Mouse (Mus musculus) macrophage (primary cell): ENCODE measurements around the gene Lpp. TPM values are rescaled to one million over a fixed set of nuclear protein-coding genes. Genes with fewer than 3 reads are reported as not detected.
"Not testable (repeated sequence)": the region's sequence is repeated elsewhere in the genome, so short reads cannot be mapped to it uniquely, and the experiment has no call there.

ENCODE experiments used
- H3K27ac ChIP-seq: fragments of 350-480 bp; formaldehyde crosslinking; 2 replicates; pipeline ENCODE4 v1.9.0; 2021
- H3K36me3 ChIP-seq: fragments of 350-480 bp; formaldehyde crosslinking; 2 replicates; pipeline ENCODE4 v1.9.0; 2021; ENCODE audit errors: inconsistent target
- H3K4me3 ChIP-seq: fragments of 350-480 bp; formaldehyde crosslinking; 2 replicates; pipeline ENCODE4 v1.9.0; 2021; ENCODE audit errors: inconsistent target
- H3K79me2 ChIP-seq: fragments of 350-480 bp; formaldehyde crosslinking; 2 replicates; pipeline ENCODE4 v1.9.0; 2021; ENCODE audit errors: inconsistent target
- WGBS: methylation state at CpG from one replicate; pipeline ENCODE4 v1.1.7; 2026; ENCODE audit warnings: inconsistent platforms; ENCODE audit not compliant: missing documents; 5-methylcytosine and 5-hydroxymethylcytosine counted together
- polyA plus RNA-seq: library from polyadenylated mRNA; stranded (reverse); fragments of 250-400 nt; gene quantifications from 3 replicates; pipeline ENCODE4 v1.2.4, GENCODE M21; 2018; ENCODE audit warnings: inconsistent platforms

The Lpp gene
- polyA plus RNA-seq, 1 experiment from 2014 or later: 15.6 TPM

DNA sequence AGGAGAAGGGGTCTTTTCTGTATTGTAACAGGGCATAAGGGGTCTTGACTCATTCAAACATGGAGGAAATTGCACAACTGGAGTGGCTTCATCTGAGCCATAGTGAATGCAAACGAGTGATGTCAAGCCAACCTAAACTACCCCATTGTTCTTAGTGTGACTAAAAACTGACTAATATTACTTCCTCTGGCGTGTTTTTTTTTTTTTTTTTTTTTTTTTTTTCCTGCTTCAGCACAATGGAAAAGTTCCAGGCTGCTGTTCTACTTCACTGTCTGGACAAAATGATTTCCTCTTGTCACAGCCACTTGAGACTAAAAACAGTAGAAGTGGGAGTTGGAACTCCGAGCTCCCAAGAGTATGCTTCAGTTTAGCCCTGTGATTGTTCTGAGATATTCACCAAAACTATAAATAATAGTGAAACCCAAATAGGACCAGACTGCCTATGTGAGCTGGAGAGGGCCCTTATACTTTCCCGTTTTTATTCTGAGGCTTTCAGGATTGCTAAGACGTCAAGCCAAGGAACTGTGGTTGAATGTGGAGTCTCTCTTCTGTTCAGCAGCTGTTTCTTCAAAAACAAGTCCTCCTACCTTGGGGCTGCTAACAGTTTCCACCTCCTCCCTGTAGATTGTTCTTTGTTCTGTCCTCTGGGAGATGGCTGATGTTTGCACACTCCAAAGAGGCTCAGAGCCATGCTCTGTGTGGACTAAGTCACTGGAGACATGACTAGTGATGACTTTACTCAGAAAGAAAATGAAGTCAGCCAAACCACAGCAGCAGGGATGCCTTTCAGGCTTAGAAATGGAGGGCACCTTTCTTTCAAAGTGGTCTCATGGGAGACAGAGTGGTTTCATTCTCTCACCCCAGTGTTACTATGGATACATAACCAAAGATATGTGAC is 617.9 kb downstream of the Lpp start:
- H3K4me3 ChIP-seq: no peak overlapping the region
- peak overlapping the region; percentile 96 for H3K27ac ChIP-seq
- WGBS: 26% methylated on average over 5 of the region's 5 CpGs
- H3K36me3 ChIP-seq: no peaks in the 10 kb centered on the region
- H3K79me2 ChIP-seq: no peaks in the 10 kb centered on the region

DNA sequence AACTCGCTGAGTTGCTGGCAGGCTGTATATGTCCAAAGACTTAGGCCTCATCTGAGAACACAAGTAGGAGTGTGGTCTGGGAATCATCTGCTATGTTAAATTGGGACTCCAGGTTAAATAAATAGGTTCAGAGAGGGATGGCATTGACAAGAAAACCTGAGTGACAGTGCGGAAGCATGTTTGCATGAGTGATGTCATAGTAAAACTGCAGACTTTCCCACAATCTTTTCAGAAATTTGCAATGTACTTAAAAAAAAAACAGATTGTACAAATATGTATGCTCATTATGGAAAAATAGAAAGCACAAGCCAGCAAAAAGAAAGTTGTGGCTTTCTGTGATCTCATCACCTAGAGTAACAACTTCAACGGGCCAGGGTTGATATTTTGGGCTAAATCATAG is 619.6 kb downstream of the Lpp start:
- H3K4me3 ChIP-seq: no peak overlapping the region
- H3K36me3 ChIP-seq: no peaks in the 10 kb centered on the region
- peak overlapping the region; percentile 96 for H3K27ac ChIP-seq
- H3K79me2 ChIP-seq: no peaks in the 10 kb centered on the region
- WGBS: 96% methylated on average over 3 of the region's 3 CpGs

DNA sequence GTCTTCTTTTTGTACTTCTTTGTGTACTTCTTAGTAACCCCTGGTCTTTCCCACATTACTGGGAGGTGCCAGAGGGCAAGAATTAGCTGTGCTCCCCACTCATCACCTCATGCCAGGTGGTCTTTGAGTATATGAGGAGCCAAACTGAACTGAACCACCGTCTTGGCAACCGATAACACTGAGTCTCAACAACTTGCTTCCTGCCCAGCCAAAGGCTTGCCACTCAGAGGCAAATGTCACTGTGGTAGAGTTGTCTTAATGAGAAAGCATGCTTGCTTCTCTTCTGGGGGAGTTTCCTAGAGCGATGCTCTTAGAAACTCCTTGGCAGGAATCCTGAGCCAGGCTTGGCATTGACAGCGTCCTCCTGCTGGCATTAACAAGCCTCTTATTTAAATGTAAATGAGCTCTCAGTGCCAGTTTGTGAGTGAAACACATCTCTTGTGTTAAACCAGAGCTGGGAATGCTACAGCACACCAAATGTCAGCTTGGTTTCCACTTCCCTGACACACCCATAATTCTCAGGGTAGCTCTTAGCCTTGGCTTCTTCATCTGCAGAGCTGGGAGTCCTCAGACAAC is 623.0 kb downstream of the Lpp start:
- Histone ChIP-seq H3K27ac (peak overlapping the region; percentile 48), H3K4me3 (no peak overlapping the region), H3K36me3 (no peaks in the 10 kb centered on the region), H3K79me2 (no peaks in the 10 kb centered on the region)
- 97% methylated on average over 4 of the region's 4 CpGs for WGBS

DNA sequence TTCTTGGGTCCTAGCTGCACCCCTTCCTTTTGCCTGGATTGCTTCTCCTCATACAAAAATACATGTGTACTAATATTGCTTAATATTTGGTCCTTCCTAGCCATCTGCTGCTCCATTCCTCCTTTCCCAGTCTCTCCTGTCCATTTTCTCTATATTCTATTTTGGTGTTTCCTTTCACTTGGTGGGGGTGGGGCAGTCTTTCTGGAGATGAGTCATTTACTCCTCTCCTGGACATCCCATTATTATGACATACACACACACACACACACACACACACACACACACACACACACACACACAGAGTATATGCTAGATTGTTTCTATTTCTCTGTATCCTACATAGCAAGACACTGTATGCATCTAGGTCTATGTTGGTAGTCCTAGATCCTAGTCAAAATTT is 623.7 kb downstream of the Lpp start:
- Histone ChIP-seq H3K4me3 (no peak overlapping the region), H3K27ac (peak overlapping the region; percentile 48), H3K79me2 (no peaks in the 10 kb centered on the region)

GRCm38 (mm10) chr16:25021743-25022359 is 628.5 kb downstream of the Lpp start:
- 92% methylated on average over 1 of the region's 2 CpGs for WGBS
- H3K4me3 ChIP-seq, H3K79me2 ChIP-seq, H3K27ac ChIP-seq, H3K36me3 ChIP-seq: not testable (repeated sequence)

More for the DNA sequence above, 623.7 kb downstream of the Lpp start:
- no peaks in the 10 kb centered on the region for H3K36me3 ChIP-seq

DNA sequence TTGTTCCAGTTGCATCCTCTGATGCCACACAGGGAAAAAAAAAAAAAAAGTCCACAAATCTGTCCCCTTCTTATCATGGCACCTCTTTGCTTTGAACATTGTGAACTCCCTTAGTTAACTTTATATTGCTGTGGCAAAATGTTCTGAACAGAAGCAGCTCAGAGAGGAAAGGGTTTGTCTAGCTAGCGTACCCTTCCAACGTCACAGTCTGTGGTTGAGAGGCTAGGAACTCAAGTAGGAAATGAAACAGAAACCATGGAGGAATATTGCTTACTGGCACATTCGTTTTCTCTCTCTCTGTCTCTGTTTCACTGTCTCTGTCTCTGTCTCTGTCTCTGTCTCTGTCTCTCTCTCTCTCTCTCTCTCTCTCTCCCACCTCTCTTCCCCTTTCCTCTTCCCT is 631.3 kb downstream of the Lpp start:
- Histone ChIP-seq H3K36me3 (no peaks in the 10 kb centered on the region), H3K4me3 (no peak overlapping the region), H3K27ac (peak overlapping the region; percentile 80), H3K79me2 (no peaks in the 10 kb centered on the region)
- WGBS: 11% methylated on average over 3 of the region's 3 CpGs

DNA sequence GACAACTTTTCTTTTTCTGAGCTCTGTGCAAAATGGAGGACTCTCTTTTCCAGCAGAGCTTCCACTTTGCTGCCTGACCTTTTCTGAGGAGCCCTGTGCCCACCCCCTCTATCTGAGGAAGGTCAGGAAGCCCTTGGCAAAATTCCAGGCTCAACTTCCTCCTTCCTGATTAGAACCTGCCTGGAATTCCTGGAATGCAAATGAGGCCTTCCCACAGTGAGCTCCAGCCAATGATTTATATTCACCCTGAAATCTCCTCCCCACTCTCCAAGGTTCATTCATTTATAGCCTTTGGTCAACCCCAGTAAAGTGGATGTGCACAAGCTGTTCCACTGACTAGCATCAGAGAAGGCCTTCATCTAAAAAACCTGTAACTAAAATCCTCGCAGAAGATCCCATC is 632.9 kb downstream of the Lpp start:
- Histone ChIP-seq H3K27ac (peak overlapping the region; percentile 80; the same call in 1 of the 2 replicates), H3K79me2 (no peaks in the 10 kb centered on the region), H3K4me3 (no peak overlapping the region), H3K36me3 (no peaks in the 10 kb centered on the region)
- WGBS: 100% methylated on average over 1 of the region's 1 CpGs

DNA sequence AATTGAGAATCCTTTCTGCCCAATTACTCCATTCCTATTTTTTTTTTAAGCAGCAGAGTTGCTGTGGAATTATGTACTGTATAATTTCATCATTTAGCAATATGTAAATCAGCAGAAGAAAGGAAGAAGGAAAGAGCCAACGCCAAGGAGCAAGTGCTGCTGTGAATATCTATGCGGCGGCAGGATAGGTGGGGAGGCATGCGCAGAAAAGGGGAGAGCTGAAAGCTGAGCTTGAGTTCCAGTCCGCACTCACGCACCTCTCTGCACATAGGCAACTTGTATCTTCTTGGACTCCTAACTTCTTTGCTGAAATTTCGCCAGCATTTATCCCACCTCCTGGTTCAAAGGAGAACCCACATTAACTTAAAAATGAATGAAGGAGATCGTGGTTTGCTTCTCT is 636.2 kb downstream of the Lpp start:
- 93% methylated on average over 8 of the region's 8 CpGs for WGBS
- Histone ChIP-seq H3K4me3 (no peak overlapping the region), H3K36me3 (no peaks in the 10 kb centered on the region), H3K27ac (no peak overlapping the region), H3K79me2 (no peaks in the 10 kb centered on the region)

- H3K79me2 ChIP-seq: no peaks in the 10 kb centered on the region
- peak overlapping the region; percentile 1; the same call in 1 of the 2 replicates for H3K27ac ChIP-seq
- 94% methylated on average over 6 of the region's 6 CpGs for WGBS
- no peaks in the 10 kb centered on the region for H3K36me3 ChIP-seq
- H3K4me3 ChIP-seq: no peak overlapping the region
Observed at GRCm38 (mm10) chr16:25037361-25037760, 644.1 kb downstream of the Lpp start.

GRCm38 (mm10) chr16:25038529-25038928 is 645.2 kb downstream of the Lpp start:
- peaks cover 10% of the 10 kb centered on the region for H3K79me2 ChIP-seq
- H3K36me3 ChIP-seq: no peaks in the 10 kb centered on the region
- WGBS: 40% methylated on average over 6 of the region's 6 CpGs
- peak overlapping the region; percentile 57 for H3K27ac ChIP-seq
- no peak overlapping the region for H3K4me3 ChIP-seq

DNA sequence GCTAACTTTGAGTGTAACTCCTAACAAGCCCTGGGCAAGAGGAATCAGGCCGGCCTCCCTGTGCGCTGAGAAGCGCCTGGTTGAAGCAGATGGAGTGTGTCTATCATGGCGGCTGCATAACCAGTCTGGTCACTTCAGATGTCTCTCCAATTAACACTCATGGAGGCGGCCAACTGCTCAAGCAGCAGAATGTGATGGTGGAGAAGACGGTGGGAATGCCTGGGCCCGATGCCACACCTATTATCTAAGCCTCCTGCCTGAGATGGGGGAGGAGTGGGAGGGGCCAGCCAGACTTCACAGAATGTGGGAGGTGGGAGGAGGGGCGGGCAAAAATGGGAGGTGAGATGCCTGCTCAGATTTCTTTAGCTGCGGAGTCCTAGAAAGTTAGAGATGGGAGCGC is 646.6 kb downstream of the Lpp start:
- Histone ChIP-seq H3K79me2 (peaks cover 19% of the 10 kb centered on the region), H3K36me3 (no peaks in the 10 kb centered on the region), H3K4me3 (no peak overlapping the region), H3K27ac (0 out of 2 replicates have a peak overlapping the region, but pooled peaks have one; percentile 5)
- 84% methylated on average over 10 of the region's 10 CpGs for WGBS

GRCm38 (mm10) chr16:25041165-25041564 is 647.9 kb downstream of the Lpp start:
- no peaks in the 10 kb centered on the region for H3K36me3 ChIP-seq
- peak overlapping the region; percentile 97 for H3K27ac ChIP-seq
- H3K79me2 ChIP-seq: peaks cover 19% of the 10 kb centered on the region
- WGBS: 57% methylated on average over 8 of the region's 8 CpGs
- H3K4me3 ChIP-seq: no peak overlapping the region

DNA sequence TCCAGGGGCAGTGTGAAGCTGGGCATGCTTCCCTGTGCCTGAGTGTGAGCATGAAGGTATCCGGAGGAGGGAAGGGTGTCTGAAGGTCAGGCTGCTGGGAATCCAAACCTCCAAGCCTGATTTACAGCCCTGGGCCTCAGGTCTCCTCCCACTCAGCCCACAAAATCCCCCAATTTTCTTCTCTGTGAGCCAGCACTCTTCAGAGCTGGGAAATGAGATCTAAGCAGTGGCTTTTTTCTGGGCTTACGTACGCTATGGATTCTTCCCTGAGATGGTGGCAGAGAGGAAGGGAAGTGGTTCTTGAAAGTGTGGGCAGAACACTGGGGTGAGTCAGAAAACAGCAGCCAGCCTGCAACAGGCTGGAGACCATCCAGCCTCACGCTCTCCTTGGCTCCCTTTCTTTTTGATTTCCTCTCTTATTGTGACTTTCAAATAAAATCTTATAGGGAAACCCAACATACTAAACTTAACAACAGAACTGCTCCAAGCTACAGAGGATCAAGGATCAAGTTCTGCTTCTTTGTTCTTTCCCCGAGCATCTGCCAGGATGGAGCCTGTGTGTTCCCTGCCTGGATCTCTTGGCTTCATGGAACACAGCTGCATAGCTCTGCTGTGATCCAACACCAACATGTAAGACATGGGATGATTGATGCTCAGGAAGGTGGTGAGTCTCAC is 648.7 kb downstream of the Lpp start:
- H3K79me2 ChIP-seq: peaks cover 19% of the 10 kb centered on the region
- WGBS: 17% methylated on average over 4 of the region's 5 CpGs
- no peaks in the 10 kb centered on the region for H3K36me3 ChIP-seq
- peak overlapping the region; percentile 97 for H3K27ac ChIP-seq
- peak overlapping the region; percentile 15; the same call in 1 of the 2 replicates for H3K4me3 ChIP-seq
